ENCODE assay signal across 10 mouse cellular contexts in the genomic region with DNA sequence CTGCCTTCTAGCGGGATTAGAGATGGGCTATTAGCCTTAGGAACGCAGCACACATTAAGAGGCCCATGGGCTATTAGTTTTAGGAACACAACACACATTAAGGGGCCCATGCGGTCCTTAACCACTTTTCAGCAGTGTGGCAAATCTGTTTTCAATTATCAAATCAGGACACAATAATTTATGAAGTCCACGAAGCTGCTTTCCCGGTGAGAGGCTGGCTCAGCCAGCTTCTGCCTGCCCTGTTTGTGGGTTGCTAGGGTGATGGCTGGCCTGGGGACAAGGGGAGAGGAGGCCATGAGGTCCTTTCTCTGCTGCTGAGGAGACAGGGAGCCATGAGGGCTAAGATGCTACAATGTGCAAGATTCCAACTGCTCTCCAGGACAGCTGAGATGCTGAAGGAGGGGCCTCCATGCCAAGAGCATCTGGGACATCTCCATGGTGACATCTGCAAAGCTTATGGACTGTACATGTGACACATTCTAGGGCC.
DNase-seq lines count a peak whose midpoint lies in the region; ATAC-seq and TF ChIP-seq lines count a peak whose summit lies in the region.
"Had no signal": no experiment of that assay in that cellular context is flagged by ENCODE, and none has a peak within 500 bp of the region (broad histone marks: within the 10 kb centered on the region; RNA-seq: fewer than 3 reads in every experiment).

No protein-coding gene starts in this region.

- no peaks in the 10 kb centered on the region for H3K4me1 ChIP-seq in forebrain, postnatal 0 days (ENCODE audit: insufficient read depth)
- H3K4me1 ChIP-seq in forebrain, embryonic 16.5 days (replicated peaks; ENCODE audit: control insufficient read depth, insufficient read depth, low read length): no peaks in the 10 kb centered on the region
- peaks cover 9% of the 10 kb centered on the region for H3K4me1 ChIP-seq in limb, embryonic 15.5 days
- H3K4me1 ChIP-seq: heart, embryonic 13.5 days had no signal

- H3K4me3 ChIP-seq in forebrain, postnatal 0 days (ENCODE audit: low read depth, low read length): no peak overlapping the region
- H3K4me3 ChIP-seq in forebrain, embryonic 16.5 days (replicated peaks; ENCODE audit: low read length): no peak overlapping the region
- no peak overlapping the region for H3K4me3 ChIP-seq in limb, embryonic 15.5 days
- H3K4me3 ChIP-seq: heart, embryonic 13.5 days; megakaryocyte, embryonic 14.5 days had no signal

- H3K9me3 ChIP-seq in forebrain, postnatal 0 days (ENCODE audit: low read length): no peaks in the 10 kb centered on the region
- no peaks in the 10 kb centered on the region for H3K9me3 ChIP-seq in forebrain, embryonic 16.5 days (ENCODE audit: control insufficient read depth, low read length)
- no peaks in the 10 kb centered on the region for H3K9me3 ChIP-seq in limb, embryonic 15.5 days
- H3K9me3 ChIP-seq: heart, embryonic 13.5 days; megakaryocyte, embryonic 14.5 days had no signal

- ATAC-seq in forebrain, postnatal 0 days: peak; percentile 73
- no peak for ATAC-seq in forebrain, embryonic 16.5 days
- ATAC-seq in limb, embryonic 15.5 days (ENCODE audit: insufficient number of reproducible peaks, low FRiP score, low TSS enrichment, low read depth): peak; percentile 72; the same call in 1 of the 2 replicates
- no peak for ATAC-seq in inflammation-experienced regulatory T-cells, adult 6 months

- no peaks in the 10 kb centered on the region for H3K27me3 ChIP-seq in forebrain, postnatal 0 days (ENCODE audit: insufficient read depth, low read length)
- H3K27me3 ChIP-seq in forebrain, embryonic 16.5 days (replicated peaks; ENCODE audit: control insufficient read depth, insufficient read depth, low read length): no peaks in the 10 kb centered on the region
- no peaks in the 10 kb centered on the region for H3K27me3 ChIP-seq in limb, embryonic 15.5 days
- H3K27me3 ChIP-seq: heart, embryonic 13.5 days; megakaryocyte, embryonic 14.5 days had no signal

- no peak for TF ChIP-seq CTCF in forebrain, postnatal 0 days (IDR thresholded peaks at IDR 0.05; ENCODE audit: low read depth)

- DNase-seq in forebrain, postnatal 0 days: peak; percentile 26
- peak; percentile 69 for DNase-seq in Muller cell, postnatal 12 days (ENCODE audit: inconsistent ontology term)
- peak; percentile 44 for DNase-seq in gastrocnemius, postnatal 25 days
- no peak for DNase-seq in spleen, postnatal 36 days (ENCODE audit: low spot score in 2 of 2)
- DNase-seq in B cell, adult 2 months: no peak

- no peak overlapping the region for H3K9ac ChIP-seq in forebrain, postnatal 0 days
- no peak overlapping the region for H3K9ac ChIP-seq in forebrain, embryonic 16.5 days (replicated peaks; ENCODE audit: low read depth, low read length)
- H3K9ac ChIP-seq in limb, embryonic 15.5 days: no peak overlapping the region
- H3K9ac ChIP-seq: heart, embryonic 13.5 days had no signal

- no peaks in the 10 kb centered on the region for H3K36me3 ChIP-seq in forebrain, postnatal 0 days (ENCODE audit: insufficient read depth)
- H3K36me3 ChIP-seq in forebrain, embryonic 16.5 days (ENCODE audit: control insufficient read depth, insufficient read depth): no peaks in the 10 kb centered on the region
- peaks cover 6% of the 10 kb centered on the region; the same call in 1 of the 2 replicates for H3K36me3 ChIP-seq in limb, embryonic 15.5 days

- H3K27ac ChIP-seq in forebrain, postnatal 0 days (ENCODE audit: low read depth, low read length): no peak overlapping the region
- no peak overlapping the region for H3K27ac ChIP-seq in forebrain, embryonic 16.5 days (ENCODE audit: low read length)
- H3K27ac ChIP-seq in limb, embryonic 15.5 days: peak overlapping the region; percentile 0
- H3K27ac ChIP-seq: heart, embryonic 13.5 days had no signal

- no peak overlapping the region for H3K4me2 ChIP-seq in forebrain, postnatal 0 days (ENCODE audit: low read depth)
- no peak overlapping the region for H3K4me2 ChIP-seq in forebrain, embryonic 16.5 days (ENCODE audit: low read length)
- no peak overlapping the region for H3K4me2 ChIP-seq in limb, embryonic 15.5 days
- H3K4me2 ChIP-seq: heart, embryonic 13.5 days had no signal

- 62% methylated on average over 5 of the region's 5 CpGs for WGBS in forebrain, postnatal 0 days
- 62% methylated on average over 5 of the region's 5 CpGs for WGBS in forebrain, embryonic 16.5 days
- WGBS in limb, embryonic 15.5 days: 28% methylated on average over 5 of the region's 5 CpGs

Comparison
In these comparisons a context has a peak if more than half of its experiments do, and no peak if none do; other contexts are left out.
1. ATAC-seq: peak in forebrain, postnatal 0 days (single experiment) and limb, embryonic 15.5 days (single experiment); none in forebrain, embryonic 16.5 days (single experiment) and inflammation-experienced regulatory T-cells, adult 6 months (single experiment).
2. DNase-seq: peak in forebrain, postnatal 0 days (single experiment), Muller cell, postnatal 12 days (single experiment) and gastrocnemius, postnatal 25 days (single experiment); none in spleen, postnatal 36 days (0 of 2) and B cell, adult 2 months (0 of 2).